In the genomic region with DNA sequence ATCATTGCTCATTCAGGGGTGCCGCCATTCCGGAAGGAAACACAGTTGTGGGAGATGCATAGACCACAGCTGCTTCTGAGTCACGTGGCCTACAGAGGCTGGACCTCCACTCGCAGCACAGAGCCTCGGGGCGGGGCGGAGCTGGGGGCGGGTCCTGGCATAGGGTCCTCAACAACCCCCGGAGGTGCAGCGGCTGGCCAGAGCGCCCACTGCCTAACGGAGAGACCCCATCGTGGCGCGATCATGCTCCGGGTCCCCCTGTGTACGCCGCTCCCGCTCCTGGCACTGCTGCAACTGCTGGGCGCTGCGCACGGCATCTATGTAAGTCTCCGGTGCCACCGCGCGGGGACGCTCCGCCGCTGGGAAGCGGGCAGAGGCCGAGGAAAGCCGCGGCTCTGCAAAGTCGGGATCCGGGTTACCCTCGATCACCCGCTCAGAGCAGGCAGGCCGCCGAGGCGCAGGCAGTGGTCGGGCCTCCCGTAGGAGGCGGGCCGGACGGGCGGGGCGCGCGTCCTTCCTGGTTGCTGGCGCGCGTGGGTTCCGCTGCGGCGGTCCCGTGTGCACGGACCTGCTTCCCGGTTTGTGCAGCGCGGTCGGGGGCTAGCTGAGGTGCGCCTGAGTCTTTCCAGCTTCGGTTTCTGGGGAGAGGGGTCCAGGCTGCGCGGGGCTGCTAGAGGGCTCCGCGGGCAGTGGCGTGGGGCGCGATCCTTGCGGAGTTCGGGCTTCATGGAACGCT, we compare ENCODE assay signal across 8 mouse cellular contexts. TPM values are rescaled to one million over a fixed set of nuclear protein-coding genes. Genes with fewer than 3 reads are reported as not detected.
DNase-seq lines count a peak whose midpoint lies in the region; ATAC-seq and TF ChIP-seq lines count a peak whose summit lies in the region.

Gene Glb1, plus strand, starts transcription at position 128 of the 736 bp plus-strand sequence.
Gene Tmppe, plus strand, starts transcription at position 157 of the 736 bp plus-strand sequence.

- no peaks in the 10 kb centered on the region for H3K9me3 ChIP-seq in CH12.LX (replicated peaks; ENCODE audit: low read length)
- no peaks in the 10 kb centered on the region for H3K9me3 ChIP-seq in forebrain, embryonic 11.5 days (ENCODE audit: control insufficient read depth, low read length)
- no peaks in the 10 kb centered on the region for H3K9me3 ChIP-seq in heart, embryonic 16.5 days (replicated peaks; ENCODE audit: control insufficient read depth, low read length)
- H3K9me3 ChIP-seq in liver, embryonic 13.5 days (replicated peaks) = no peaks in the 10 kb centered on the region
- no peaks in the 10 kb centered on the region for H3K9me3 ChIP-seq in stomach, embryonic 15.5 days

- H3K4me3 ChIP-seq in CH12.LX (replicated peaks in 1 of 3; ENCODE audit: low read depth in 2 of 3, low read length in 2 of 3, poor library complexity in 1 of 3) = peak within 1 kb of the TSS; percentile 78 to 92 (median 81)
- H3K4me3 ChIP-seq in forebrain, embryonic 11.5 days (ENCODE audit: low read depth, low read length) = peak within 1 kb of the TSS; percentile 82
- peak within 1 kb of the TSS; percentile 98 for H3K4me3 ChIP-seq in heart, embryonic 16.5 days (ENCODE audit: low read length)
- peak within 1 kb of the TSS; percentile 81 for H3K4me3 ChIP-seq in liver, embryonic 13.5 days (replicated peaks)
- peak within 1 kb of the TSS; percentile 95 for H3K4me3 ChIP-seq in stomach, embryonic 15.5 days (replicated peaks)

- no peak for TF ChIP-seq EP300 in CH12.LX (IDR thresholded peaks at IDR 0.05; ENCODE audit: low read length)

- H3K4me2 ChIP-seq in CH12.LX (ENCODE audit: insufficient read depth, low read depth, poor library complexity, severe bottlenecking) = peak within 1 kb of the TSS; percentile 86
- peak within 1 kb of the TSS; percentile 76 for H3K4me2 ChIP-seq in forebrain, embryonic 11.5 days (ENCODE audit: low read depth, low read length, severe bottlenecking)
- peak within 1 kb of the TSS; percentile 86 for H3K4me2 ChIP-seq in heart, embryonic 16.5 days (ENCODE audit: low read depth, low read length)
- H3K4me2 ChIP-seq in liver, embryonic 13.5 days = peak within 1 kb of the TSS; percentile 91
- H3K4me2 ChIP-seq in stomach, embryonic 15.5 days = peak within 1 kb of the TSS; percentile 80

- WGBS in forebrain, embryonic 11.5 days = under 1% methylated on average over 73 of the region's 73 CpGs
- WGBS in heart, embryonic 16.5 days = under 1% methylated on average over 72 of the region's 73 CpGs
- under 1% methylated on average over 73 of the region's 73 CpGs for WGBS in liver, embryonic 13.5 days (ENCODE audit: insufficient replicate concordance)
- WGBS in stomach, embryonic 15.5 days = under 1% methylated on average over 73 of the region's 73 CpGs

- peak in 1 of 2 experiments; percentile 38; a peak in 2 of 4 replicates for TF ChIP-seq CTCF in CH12.LX (conservative IDR thresholded peaks at IDR 0.05 in 1 of 2, IDR thresholded peaks at IDR 0.05 in 1 of 2; ENCODE audit: low read depth in 2 of 2, low read length in 2 of 2)

- dilution Hi-C loops in CH12.LX (cut with MboI; ENCODE audit: extremely low pct_ligation_motif_present, extremely low pct_unique_long_range_greater_than_20kb, low sequenced_read_pairs) = no loop called here

- peaks cover 24 to 27% of the 10 kb centered on the region in 2 experiments for H3K36me3 ChIP-seq in CH12.LX (replicated peaks in 1 of 2; ENCODE audit: control insufficient read depth in 1 of 2, insufficient read depth in 1 of 2, low read length in 1 of 2)
- H3K36me3 ChIP-seq in forebrain, embryonic 11.5 days (ENCODE audit: control insufficient read depth, insufficient read depth, low read length) = peaks cover 3% of the 10 kb centered on the region; the same call in 1 of the 2 replicates
- H3K36me3 ChIP-seq in heart, embryonic 16.5 days (ENCODE audit: control insufficient read depth, insufficient read depth) = peaks cover 16% of the 10 kb centered on the region
- H3K36me3 ChIP-seq in liver, embryonic 13.5 days = peaks cover 23% of the 10 kb centered on the region
- H3K36me3 ChIP-seq in stomach, embryonic 15.5 days = peaks cover 26% of the 10 kb centered on the region

- peaks cover 2 to 13% of the 10 kb centered on the region in 2 experiments; a peak in 2 of 4 replicates for H3K4me1 ChIP-seq in CH12.LX (ENCODE audit: control insufficient read depth in 1 of 2, insufficient read depth in 2 of 2)
- peaks cover 5% of the 10 kb centered on the region; the same call in 1 of the 2 replicates for H3K4me1 ChIP-seq in forebrain, embryonic 11.5 days (replicated peaks; ENCODE audit: control insufficient read depth, insufficient read depth, low read length)
- peaks cover 10% of the 10 kb centered on the region for H3K4me1 ChIP-seq in heart, embryonic 16.5 days (ENCODE audit: control insufficient read depth, insufficient read depth, low read length)
- H3K4me1 ChIP-seq in liver, embryonic 13.5 days (replicated peaks) = peaks cover 32% of the 10 kb centered on the region
- peaks cover 5% of the 10 kb centered on the region; the same call in 1 of the 2 replicates for H3K4me1 ChIP-seq in stomach, embryonic 15.5 days

- no peaks in the 10 kb centered on the region for H3K27me3 ChIP-seq in CH12.LX (replicated peaks)
- H3K27me3 ChIP-seq in forebrain, embryonic 11.5 days (ENCODE audit: control insufficient read depth, insufficient read depth, low read length) = no peaks in the 10 kb centered on the region
- no peaks in the 10 kb centered on the region for H3K27me3 ChIP-seq in heart, embryonic 16.5 days (ENCODE audit: control insufficient read depth, insufficient read depth, low read length)
- no peaks in the 10 kb centered on the region for H3K27me3 ChIP-seq in liver, embryonic 13.5 days
- no peaks in the 10 kb centered on the region for H3K27me3 ChIP-seq in stomach, embryonic 15.5 days (replicated peaks)

- in situ Hi-C loops in CH12.LX (cut with MboI; ENCODE audit: low pct_ligation_motif_present, low pct_unique_long_range_greater_than_20kb, low sequenced_read_pairs) = no loop called here

- H3K79me2 ChIP-seq in CH12.LX (replicated peaks; ENCODE audit: control insufficient read depth, extremely low read depth, insufficient read depth, poor library complexity, severe bottlenecking) = peaks cover 39% of the 10 kb centered on the region

- ATAC-seq in forebrain, embryonic 11.5 days (replicated peaks; ENCODE audit: low FRiP score) = peak; percentile 99
- ATAC-seq in heart, embryonic 16.5 days (replicated peaks; ENCODE audit: extremely low read depth, insufficient read depth, low FRiP score) = peak; percentile 99
- ATAC-seq in liver, embryonic 13.5 days (ENCODE audit: low read depth) = peak; percentile 89
- ATAC-seq in stomach, embryonic 15.5 days (ENCODE audit: insufficient read depth, low FRiP score, low read depth) = peak; percentile 95

- TF ChIP-seq POLR2A in CH12.LX (IDR thresholded peaks at IDR 0.05; ENCODE audit: low read depth, low read length) = peak; percentile 85

- peak within 1 kb of the TSS; percentile 70 for H3K27ac ChIP-seq in CH12.LX (ENCODE audit: insufficient read depth, low read depth)
- H3K27ac ChIP-seq in forebrain, embryonic 11.5 days (ENCODE audit: low read depth, low read length) = peak within 1 kb of the TSS; percentile 60
- H3K27ac ChIP-seq in heart, embryonic 16.5 days (ENCODE audit: low read length) = peak within 1 kb of the TSS; percentile 95
- peak within 1 kb of the TSS; percentile 81 for H3K27ac ChIP-seq in liver, embryonic 13.5 days
- H3K27ac ChIP-seq in stomach, embryonic 15.5 days = peak within 1 kb of the TSS; percentile 96

- peak within 1 kb of the TSS; percentile 76 for H3K9ac ChIP-seq in CH12.LX (ENCODE audit: insufficient read depth, low read depth)
- H3K9ac ChIP-seq in forebrain, embryonic 11.5 days (ENCODE audit: low read length) = peak within 1 kb of the TSS; percentile 82
- peak within 1 kb of the TSS; percentile 97 for H3K9ac ChIP-seq in heart, embryonic 16.5 days (ENCODE audit: low read length)
- peak within 1 kb of the TSS; percentile 85 for H3K9ac ChIP-seq in liver, embryonic 13.5 days
- H3K9ac ChIP-seq in stomach, embryonic 15.5 days = peak within 1 kb of the TSS; percentile 92

- no peak for TF ChIP-seq RAD21 in CH12.LX (IDR thresholded peaks at IDR 0.05; ENCODE audit: low read depth, low read length)

- DNase-seq in CH12.LX (ENCODE audit: extremely low read depth) = peak; percentile 92
- DNase-seq in c-Kit-positive CD71-positive TER-119-negative erythroid progenitor cells, embryonic 14.5 days (ENCODE audit: low read depth) = peak; percentile 51
- DNase-seq in forebrain, embryonic 11.5 days (ENCODE audit: low spot score) = peak; percentile 96
- peak; percentile 86 to 93 for DNase-seq in kidney, postnatal 25 days
- DNase-seq in liver, embryonic 13.5 days = peak; percentile 78
- DNase-seq in natural killer cell, adult 2 months (ENCODE audit: low spot score in 2 of 2) = peak; percentile 75 to 79

TF ChIP-seq in CH12.LX, 34 proteins besides CTCF, POLR2A, EP300 and RAD21 (continues in another document):
- no peak for TF ChIP-seq KAT2A (IDR thresholded peaks at IDR 0.05; ENCODE audit: insufficient replicate concordance, low read length)
- TF ChIP-seq TCF12 (IDR thresholded peaks at IDR 0.05; ENCODE audit: low read depth, low read length) = peak; percentile 84
- peak; percentile 50; the same call in 1 of the 2 replicates for TF ChIP-seq HCFC1 (IDR thresholded peaks at IDR 0.05; ENCODE audit: low read depth, low read length)
- peak; percentile 78 for TF ChIP-seq ZMIZ1 (IDR thresholded peaks at IDR 0.05; ENCODE audit: low read depth, low read length)
- no peak for TF ChIP-seq RCOR1 (conservative IDR thresholded peaks at IDR 0.05; ENCODE audit: low read depth, low read length)
- TF ChIP-seq ELF1 (IDR thresholded peaks at IDR 0.05; ENCODE audit: low read depth, low read length) = peak; percentile 81
- TF ChIP-seq MEF2A (IDR thresholded peaks at IDR 0.05; ENCODE audit: borderline replicate concordance, low read depth, low read length) = no peak

RNA-seq across cellular contexts. Expression of gene Glb1, which starts in this region (rescaled TPM):
- total RNA-seq in CH12.LX (2012; rRNA removed) = 33.9 and 40.7 TPM in 2 replicates
- total RNA-seq in CH12.LX (2014; rRNA removed) = 22.4 and 25.7 TPM in 2 replicates
- polyA plus RNA-seq in CH12.LX (2012; ENCODE audit: insufficient read length, low read depth) = 32.4 and 35.4 TPM in 2 replicates
- 20.3 and 21.6 TPM in 2 replicates for polyA plus RNA-seq in forebrain, embryonic 11.5 days (2014; fragmentation: Nextera tagmentation; extraction: Ambion mirVana)
- 41.9 and 42.5 TPM in 2 replicates for polyA plus RNA-seq in heart, embryonic 16.5 days (2015; fragmentation: Nextera tagmentation; extraction: Ambion mirVana)
- 13.2 and 14.6 TPM in 2 replicates for polyA plus RNA-seq in liver, embryonic 13.5 days (2015; fragmentation: Nextera tagmentation; extraction: Ambion mirVana)
- 59.8 and 71.4 TPM in 2 replicates for polyA plus RNA-seq in stomach, embryonic 15.5 days (2015; fragmentation: Nextera tagmentation; extraction: Ambion mirVana)

RNA-seq across cellular contexts. Expression of gene Tmppe, which starts in this region (rescaled TPM):
- 8.2 and 10.4 TPM in 2 replicates for total RNA-seq in CH12.LX (2012; rRNA removed)
- 2.4 and 3.2 TPM in 2 replicates for total RNA-seq in CH12.LX (2014; rRNA removed)
- 5.7 and 7.3 TPM in 2 replicates for polyA plus RNA-seq in CH12.LX (2012; ENCODE audit: insufficient read length, low read depth)
- 5.3 and 6.4 TPM in 2 replicates for polyA plus RNA-seq in forebrain, embryonic 11.5 days (2014; fragmentation: Nextera tagmentation; extraction: Ambion mirVana)
- 8.2 and 10.0 TPM in 2 replicates for polyA plus RNA-seq in heart, embryonic 16.5 days (2015; fragmentation: Nextera tagmentation; extraction: Ambion mirVana)
- 2.9 and 3.4 TPM in 2 replicates for polyA plus RNA-seq in liver, embryonic 13.5 days (2015; fragmentation: Nextera tagmentation; extraction: Ambion mirVana)
- polyA plus RNA-seq in stomach, embryonic 15.5 days (2015; fragmentation: Nextera tagmentation; extraction: Ambion mirVana) = 9.9 and 11.1 TPM in 2 replicates

Comparison
In these comparisons a context has a peak if more than half of its experiments do, and no peak if none do; other contexts are left out.
1. Peak in every context shown above with its lines: DNase-seq, ATAC-seq, H3K4me3 ChIP-seq and H3K27ac ChIP-seq.